Mouse (Mus musculus) embryonic facial prominence, embryonic 14.5 days (tissue): ENCODE results near the gene Gm20721. TPM values are rescaled to one million over a fixed set of nuclear protein-coding genes. Genes with fewer than 3 reads are reported as not detected.

ENCODE experiments used
- ATAC-seq: fragments of 200-750 bp; cut with Nextera tagmentation; 2 replicates; pipeline ENCODE4 v1.8.0; 2017; ENCODE audit warnings: low read depth, moderate number of reproducible peaks, moderate TSS enrichment
- DNase-seq: peaks from one replicate; pipeline ENCODE4 v3.0.0-alpha.2; 2015; ENCODE audit warnings: low spot score
- H3K27ac ChIP-seq: fragments of 300-500 bp; sonication (generic); replicated peaks from 2 replicates; pipeline ENCODE4 v1.5.1; 2014; ENCODE audit warnings: low read depth, mild to moderate bottlenecking, low read length, moderate library complexity
- H3K27me3 ChIP-seq: fragments of 300-500 bp; sonication (generic); replicated peaks from 2 replicates; pipeline ENCODE4 v1.6.1; 2014; ENCODE audit warnings: low read length; ENCODE audit not compliant: control insufficient read depth, insufficient read depth
- H3K36me3 ChIP-seq: fragments of 300-500 bp; sonication (generic); 2 replicates; pipeline ENCODE4 v1.6.1; 2014; ENCODE audit warnings: low read length, mixed read lengths; ENCODE audit not compliant: control insufficient read depth, insufficient read depth
- H3K4me1 ChIP-seq: fragments of 300-500 bp; sonication (generic); 2 replicates; pipeline ENCODE4 v1.6.1; 2014; ENCODE audit warnings: antibody characterized with exemption, low read length; ENCODE audit not compliant: control insufficient read depth, insufficient read depth
- H3K4me2 ChIP-seq: fragments of 300-500 bp; sonication (generic); 2 replicates; pipeline ENCODE4 v1.6.1; 2014; ENCODE audit warnings: low read depth, mild to moderate bottlenecking, low read length, moderate library complexity, mixed read lengths
- H3K4me3 ChIP-seq: fragments of 300-500 bp; sonication (generic); 2 replicates; pipeline ENCODE4 v1.5.1; 2014; ENCODE audit warnings: low read depth, mild to moderate bottlenecking, low read length
- H3K9ac ChIP-seq: fragments of 300-500 bp; sonication (generic); 2 replicates; pipeline ENCODE4 v1.6.1; 2014; ENCODE audit warnings: low read depth, mild to moderate bottlenecking, low read length, moderate library complexity, mixed read lengths
- H3K9me3 ChIP-seq: fragments of 300-500 bp; sonication (generic); 2 replicates; pipeline ENCODE4 v1.6.1; 2016; ENCODE audit warnings: low read length; ENCODE audit not compliant: control insufficient read depth
- WGBS: fragments of 180-500 bp; shearing (Covaris S2); extraction: QIAGEN DNeasy Blood & Tissue Kit; methylation state at CpG from one replicate; pipeline ENCODE4 v1.1.7; 2014; 5-methylcytosine and 5-hydroxymethylcytosine counted together
- polyA plus RNA-seq: library from polyadenylated mRNA; unstranded; fragments of >200 nt; fragmentation: Nextera tagmentation; extraction: Ambion mirVana; gene quantifications from 2 replicates; pipeline ENCODE4 v1.2.1, GENCODE M21; 2014

Gm20721 gene
- polyA plus RNA-seq, 1 experiment from 2014 or later: 18.1 TPM

DNA sequence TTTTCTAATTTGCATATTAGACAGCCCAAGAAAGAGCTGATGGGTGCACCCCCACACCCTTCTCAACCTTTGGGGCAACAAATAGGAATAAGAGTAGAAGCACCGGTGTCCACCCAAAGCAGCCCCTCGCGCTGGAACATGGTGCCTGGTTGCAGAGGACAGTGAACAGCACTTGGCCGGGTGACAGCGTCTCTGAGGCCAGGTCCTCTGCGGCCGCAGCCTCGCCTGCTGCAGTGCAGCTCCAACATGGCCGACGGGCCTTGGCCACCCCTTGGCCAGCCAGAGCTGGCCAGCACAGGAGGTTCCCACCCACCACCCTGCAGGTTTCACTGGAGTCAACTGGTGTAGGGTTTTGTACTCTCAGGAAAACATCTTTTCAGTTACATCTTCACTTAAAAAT lies 12.1 kb downstream of the Gm20721 start:
- H3K4me2 ChIP-seq: peak overlapping the region; percentile 58
- H3K9ac ChIP-seq: no peak overlapping the region
- DNase-seq (no peak), ATAC-seq (no peak)
- no peaks in the 10 kb centered on the region for H3K9me3 ChIP-seq
- H3K27ac ChIP-seq: no peak overlapping the region
- WGBS: 76% methylated on average over 10 of the region's 10 CpGs
- peaks cover 25% of the 10 kb centered on the region for H3K36me3 ChIP-seq
- H3K4me3 ChIP-seq: peak overlapping the region; percentile 8
- H3K27me3 ChIP-seq: no peaks in the 10 kb centered on the region
- peaks cover 55% of the 10 kb centered on the region for H3K4me1 ChIP-seq

DNA sequence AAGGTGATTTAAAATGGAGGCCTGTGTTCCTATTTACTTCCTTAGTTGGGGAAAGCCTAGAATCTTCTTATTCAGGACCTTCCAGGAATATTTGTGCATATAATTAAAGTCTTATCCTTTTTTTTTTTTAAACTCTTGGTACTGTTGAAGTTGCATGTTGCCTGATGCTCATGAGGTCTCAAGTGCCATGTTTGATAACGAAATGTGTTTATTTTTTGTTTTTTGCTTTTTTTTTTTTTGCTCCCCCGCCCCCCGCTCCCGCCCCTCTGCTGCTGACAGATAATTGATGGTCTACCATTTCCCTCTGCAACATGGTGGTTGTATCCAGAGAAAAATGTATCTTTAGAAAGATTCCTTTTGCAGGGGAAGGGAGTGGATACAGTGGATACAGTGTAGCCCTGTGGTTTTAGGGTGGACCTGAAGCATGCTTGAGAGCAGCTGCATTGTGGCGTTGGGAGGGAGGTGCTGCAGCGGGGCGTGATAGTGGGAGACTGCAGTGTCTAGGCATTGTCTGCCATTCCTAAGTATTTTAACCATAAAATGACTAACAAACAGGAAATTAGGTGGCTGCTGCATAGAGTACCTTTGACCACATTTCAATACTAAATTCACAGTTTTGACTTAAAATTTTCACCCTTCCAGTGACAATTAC lies 13.1 kb downstream of the Gm20721 start:
- DNase-seq (peak; percentile 62), ATAC-seq (no peak)
- WGBS: 42% methylated on average over 7 of the region's 7 CpGs
- Histone ChIP-seq H3K4me1 (peaks cover 50% of the 10 kb centered on the region), H3K36me3 (peaks cover 18% of the 10 kb centered on the region), H3K9ac (peak overlapping the region; percentile 12; the same call in 1 of the 2 replicates), H3K27me3 (no peaks in the 10 kb centered on the region), H3K27ac (peak overlapping the region; percentile 98), H3K4me2 (peak overlapping the region; percentile 58), H3K9me3 (no peaks in the 10 kb centered on the region), H3K4me3 (peak overlapping the region; percentile 95; the same call in 1 of the 2 replicates)

DNA sequence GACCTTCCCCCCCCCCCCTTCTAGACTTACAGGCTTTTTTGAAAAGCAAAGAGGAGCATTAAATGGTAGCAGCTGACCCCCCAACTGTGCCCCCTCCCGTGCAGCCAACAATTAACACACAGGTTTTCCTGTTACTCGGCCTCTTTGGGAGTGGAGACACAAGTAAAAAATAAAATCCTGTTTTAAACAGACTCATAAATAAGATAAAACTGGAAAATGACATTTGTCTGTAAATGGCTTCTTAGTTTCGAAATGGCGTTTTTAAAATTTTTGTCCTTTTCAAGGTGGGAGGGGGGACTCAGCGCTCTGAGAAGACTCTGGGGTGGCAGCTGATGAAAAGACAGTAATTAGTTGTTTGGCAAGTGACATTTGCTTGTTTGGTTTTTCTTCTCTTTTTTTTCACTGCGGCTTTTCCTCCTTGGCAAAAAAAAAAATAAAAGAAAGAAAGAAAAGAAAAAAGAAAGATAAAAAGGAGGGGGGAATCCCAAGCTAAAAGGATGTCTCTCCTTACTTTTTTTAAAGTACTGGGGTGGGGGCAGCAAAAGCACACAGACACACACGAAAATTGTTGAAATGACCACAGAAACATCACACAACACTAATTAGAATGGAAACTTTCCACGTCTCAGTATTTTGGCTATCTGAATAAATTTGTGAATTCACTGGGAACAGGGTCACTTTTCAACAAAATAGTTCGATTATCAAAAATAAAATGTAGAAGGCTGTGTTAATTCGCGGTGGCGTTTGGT lies 15.1 kb downstream of the Gm20721 start:
- peaks cover 39% of the 10 kb centered on the region for H3K4me1 ChIP-seq
- peak overlapping the region; percentile 98 for H3K27ac ChIP-seq
- WGBS: 13% methylated on average over 12 of the region's 12 CpGs
- H3K9me3 ChIP-seq: 0 out of 2 replicates have a peak, but pooled peaks cover 5% of the 10 kb centered on the region
- H3K9ac ChIP-seq: peak overlapping the region; percentile 100
- peaks cover 16% of the 10 kb centered on the region for H3K36me3 ChIP-seq
- peak overlapping the region; percentile 95 for H3K4me3 ChIP-seq
- DNase-seq: no peak
- ATAC-seq: no peak
- H3K4me2 ChIP-seq: peak overlapping the region; percentile 58
- no peaks in the 10 kb centered on the region for H3K27me3 ChIP-seq

DNA sequence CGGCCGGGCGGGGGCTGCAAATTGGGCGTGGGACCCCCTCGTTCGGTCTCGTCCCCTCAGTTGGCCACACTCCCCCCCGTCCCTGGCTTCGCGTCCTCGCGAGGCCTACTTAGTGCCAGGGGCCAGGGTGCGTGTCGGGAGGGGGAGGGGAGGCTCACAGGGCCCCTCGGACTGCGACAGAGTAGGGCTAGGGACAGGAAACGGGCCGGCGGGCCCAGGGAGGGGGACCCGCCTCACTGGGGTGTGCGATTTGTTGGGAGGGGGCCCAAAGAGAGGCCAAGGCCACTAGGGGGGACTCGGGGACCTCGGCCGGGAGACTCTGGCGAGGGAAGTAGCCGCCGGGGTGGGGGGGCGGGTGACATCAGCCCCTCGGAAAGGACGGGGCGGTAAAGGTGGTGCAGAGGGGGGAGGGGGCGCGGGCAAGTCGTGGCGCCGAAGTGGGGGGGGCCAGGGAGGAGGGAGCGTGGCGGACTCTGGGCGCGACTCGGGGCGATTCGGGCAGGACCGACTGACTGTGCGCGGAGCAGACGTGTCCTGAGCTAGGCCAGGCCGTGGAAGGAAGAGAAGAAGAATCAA lies 15.8 kb downstream of the Gm20721 start:
- H3K4me1 ChIP-seq: peaks cover 32% of the 10 kb centered on the region
- peak; percentile 31 for ATAC-seq
- no peaks in the 10 kb centered on the region for H3K27me3 ChIP-seq
- H3K4me3 ChIP-seq: peak overlapping the region; percentile 95
- peaks cover 13% of the 10 kb centered on the region for H3K36me3 ChIP-seq
- 0% methylated on average over 32 of the region's 48 CpGs for WGBS
- H3K4me2 ChIP-seq: peak overlapping the region; percentile 58
- peak; percentile 73 for DNase-seq
- H3K27ac ChIP-seq: peak overlapping the region; percentile 98
- H3K9ac ChIP-seq: peak overlapping the region; percentile 100
- H3K9me3 ChIP-seq: 0 out of 2 replicates have a peak, but pooled peaks cover 5% of the 10 kb centered on the region

DNA sequence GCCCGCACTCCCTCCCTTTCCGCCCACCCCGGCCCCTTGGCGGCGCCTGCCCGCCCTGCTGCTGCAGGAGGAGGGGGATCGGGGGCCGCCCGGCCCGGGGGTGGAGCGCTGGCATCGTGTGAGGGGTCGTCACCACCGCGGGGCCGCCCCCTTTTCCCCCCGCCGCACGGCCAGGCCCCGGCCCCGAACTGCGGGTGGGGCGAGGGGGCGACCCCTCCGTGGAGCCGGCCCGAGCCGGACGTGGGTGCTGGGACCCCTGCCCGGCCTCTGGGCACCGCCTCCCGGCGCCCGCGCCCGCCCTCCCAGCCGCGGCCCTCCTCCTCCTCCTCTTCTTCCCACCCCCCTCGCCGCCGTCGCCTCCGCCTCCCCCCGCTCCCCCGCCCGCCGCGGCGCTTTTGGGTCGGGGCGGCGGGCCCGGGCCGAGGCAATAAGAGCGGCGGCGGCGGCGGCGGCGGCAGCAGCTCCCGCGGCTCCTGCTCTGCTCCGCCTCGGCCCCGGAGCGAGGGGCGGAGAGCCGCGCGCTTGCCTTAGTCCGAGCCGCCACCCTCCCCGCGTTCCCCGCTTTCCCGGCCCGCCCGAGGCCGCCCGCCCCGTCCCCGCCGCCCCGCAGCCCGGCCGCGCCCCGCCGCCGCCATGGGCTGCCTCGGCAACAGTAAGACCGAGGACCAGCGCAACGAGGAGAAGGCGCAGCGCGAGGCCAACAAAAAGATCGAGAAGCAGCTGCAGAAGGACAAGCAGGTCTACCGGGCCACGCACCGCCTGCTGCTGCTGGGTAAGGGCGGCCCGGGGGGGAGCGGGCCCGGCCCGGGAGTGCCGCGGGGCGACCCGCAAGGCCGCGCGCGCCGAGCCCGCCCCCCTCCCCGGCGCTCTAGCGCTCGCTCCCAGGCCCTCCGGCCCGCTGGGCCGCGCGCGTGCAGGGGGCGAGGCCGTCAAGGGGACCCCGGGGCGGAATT lies 16.6 kb downstream of the Gm20721 start:
- peaks cover 13% of the 10 kb centered on the region for H3K36me3 ChIP-seq
- peak overlapping the region; percentile 58 for H3K4me2 ChIP-seq
- peak overlapping the region; percentile 98 for H3K27ac ChIP-seq
- H3K27me3 ChIP-seq: no peaks in the 10 kb centered on the region
- 0 out of 2 replicates have a peak, but pooled peaks cover 5% of the 10 kb centered on the region for H3K9me3 ChIP-seq
- 2% methylated on average over 20 of the region's 131 CpGs for WGBS
- DNase-seq (peak; percentile 95), ATAC-seq (peak; percentile 86)
- H3K4me3 ChIP-seq: peak overlapping the region; percentile 95
- H3K4me1 ChIP-seq: peaks cover 29% of the 10 kb centered on the region
- H3K9ac ChIP-seq: peak overlapping the region; percentile 100

DNA sequence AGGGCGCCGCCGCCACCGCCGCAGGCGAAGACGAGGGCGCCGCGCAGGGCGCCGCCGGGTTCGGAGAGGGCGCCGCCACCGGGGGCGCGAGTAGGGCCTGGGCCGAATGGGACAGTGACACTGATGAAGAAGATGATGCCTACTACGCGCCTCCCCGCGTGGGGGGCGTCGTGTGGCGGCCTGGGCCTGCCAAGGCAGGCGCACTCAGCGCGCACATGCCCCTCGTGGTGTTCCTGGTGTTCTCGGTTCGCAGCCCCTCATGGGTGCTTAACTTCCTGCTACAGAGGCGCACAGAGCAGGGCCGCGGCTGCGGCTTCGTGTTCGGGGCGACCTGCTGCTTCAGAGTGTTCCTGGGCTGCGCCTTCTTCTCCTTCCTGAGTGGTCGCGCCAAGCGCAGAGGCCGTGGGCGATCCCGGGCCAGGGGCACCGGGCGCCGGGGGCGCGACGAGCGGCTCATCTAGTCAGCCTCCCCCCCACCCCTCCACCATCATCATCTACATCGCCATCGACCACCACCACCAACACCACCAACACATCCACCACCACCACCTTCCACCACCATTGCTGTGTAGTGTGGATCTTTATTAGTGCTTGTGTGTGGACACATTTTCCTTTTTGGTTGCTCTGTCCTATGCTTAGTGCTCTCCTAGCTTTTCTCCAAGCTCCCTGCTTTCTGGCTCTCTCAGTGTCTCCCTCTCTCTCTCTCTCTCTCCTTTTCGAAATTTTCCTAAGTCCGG lies 17.4 kb downstream of the Gm20721 start:
- WGBS: 50% methylated on average over 44 of the region's 58 CpGs
- Histone ChIP-seq H3K9ac (peak overlapping the region; percentile 100), H3K4me3 (peak overlapping the region; percentile 95), H3K27me3 (no peaks in the 10 kb centered on the region), H3K36me3 (peaks cover 8% of the 10 kb centered on the region), H3K9me3 (0 out of 2 replicates have a peak, but pooled peaks cover 5% of the 10 kb centered on the region), H3K4me2 (peak overlapping the region; percentile 58), H3K27ac (peak overlapping the region; percentile 98), H3K4me1 (peaks cover 21% of the 10 kb centered on the region)
- ATAC-seq (peak; percentile 2; the same call in 1 of the 2 replicates), DNase-seq (no peak)

DNA sequence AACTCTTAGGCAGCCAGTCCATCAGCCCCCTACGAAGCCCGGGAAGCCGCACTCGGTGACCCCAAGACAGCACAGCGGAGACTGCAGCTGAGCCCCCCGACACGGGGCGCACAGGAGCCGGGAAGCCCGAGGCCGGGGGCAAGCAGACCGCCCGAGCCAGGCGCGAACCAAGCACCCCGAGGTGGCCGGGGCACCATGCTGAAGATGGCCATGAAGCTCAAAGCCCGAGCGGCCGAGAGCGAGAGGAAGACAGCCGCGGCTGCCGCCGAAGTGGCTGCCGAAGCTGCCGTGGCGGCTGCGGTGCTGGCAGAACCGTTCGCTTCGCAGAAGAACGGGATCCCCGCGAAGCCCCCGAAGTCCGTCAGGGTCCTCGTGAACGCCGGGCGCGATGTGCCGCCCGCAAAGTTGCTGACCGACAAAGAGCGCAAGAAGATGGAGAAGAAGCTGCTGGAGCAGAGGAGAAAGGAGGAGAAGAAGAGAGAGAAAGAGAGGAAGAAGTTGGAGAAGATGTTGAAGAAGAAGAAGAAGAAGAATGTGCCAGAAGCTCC lies 18.1 kb downstream of the Gm20721 start:
- peaks cover 16% of the 10 kb centered on the region for H3K4me1 ChIP-seq
- H3K4me3 ChIP-seq: peak overlapping the region; percentile 95
- DNase-seq (no peak), ATAC-seq (no peak)
- H3K36me3 ChIP-seq: 0 out of 2 replicates have a peak, but pooled peaks cover 8% of the 10 kb centered on the region
- H3K4me2 ChIP-seq: peak overlapping the region; percentile 58
- WGBS: 48% methylated on average over 46 of the region's 46 CpGs
- H3K27ac ChIP-seq: peak overlapping the region; percentile 98
- no peaks in the 10 kb centered on the region for H3K27me3 ChIP-seq
- 0 out of 2 replicates have a peak, but pooled peaks cover 5% of the 10 kb centered on the region for H3K9me3 ChIP-seq
- H3K9ac ChIP-seq: peak overlapping the region; percentile 100
